Mouse (Mus musculus): ENCODE data around the gene Adam29. TPM values are rescaled to one million over a fixed set of nuclear protein-coding genes. Genes with fewer than 3 reads are reported as not detected.

The Adam29 gene
- total RNA-seq (2021): not detected
- long read RNA-seq, experiment 1: 0 reads
- long read RNA-seq, experiment 2: 0 reads

- no peak for DNase-seq
These were observed at the start of gene Adam29 for GRCm38 (mm10) chr8:55906848-55907247. Gene Adam29, minus strand, starts transcription at chr8:55906948.

DNA sequence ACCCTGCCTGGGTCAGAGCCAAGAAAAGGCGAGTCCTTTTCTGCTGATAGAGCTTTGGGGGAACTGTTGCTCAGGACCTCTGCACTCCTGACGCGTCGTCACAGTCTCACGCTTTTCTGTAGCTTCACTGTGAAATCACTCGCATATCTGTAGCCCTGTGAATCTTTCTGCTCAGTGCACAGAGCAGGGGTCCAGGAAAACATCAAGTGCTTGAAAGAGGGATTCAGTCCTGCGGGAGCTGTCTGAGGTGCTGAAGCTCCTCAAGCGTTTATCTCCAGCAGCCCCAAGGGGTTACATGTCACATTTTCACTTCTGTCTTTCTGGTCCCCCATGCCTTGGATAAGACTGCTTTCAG, 33.8 kb upstream of the Adam29 start:
- no peak for DNase-seq

DNA sequence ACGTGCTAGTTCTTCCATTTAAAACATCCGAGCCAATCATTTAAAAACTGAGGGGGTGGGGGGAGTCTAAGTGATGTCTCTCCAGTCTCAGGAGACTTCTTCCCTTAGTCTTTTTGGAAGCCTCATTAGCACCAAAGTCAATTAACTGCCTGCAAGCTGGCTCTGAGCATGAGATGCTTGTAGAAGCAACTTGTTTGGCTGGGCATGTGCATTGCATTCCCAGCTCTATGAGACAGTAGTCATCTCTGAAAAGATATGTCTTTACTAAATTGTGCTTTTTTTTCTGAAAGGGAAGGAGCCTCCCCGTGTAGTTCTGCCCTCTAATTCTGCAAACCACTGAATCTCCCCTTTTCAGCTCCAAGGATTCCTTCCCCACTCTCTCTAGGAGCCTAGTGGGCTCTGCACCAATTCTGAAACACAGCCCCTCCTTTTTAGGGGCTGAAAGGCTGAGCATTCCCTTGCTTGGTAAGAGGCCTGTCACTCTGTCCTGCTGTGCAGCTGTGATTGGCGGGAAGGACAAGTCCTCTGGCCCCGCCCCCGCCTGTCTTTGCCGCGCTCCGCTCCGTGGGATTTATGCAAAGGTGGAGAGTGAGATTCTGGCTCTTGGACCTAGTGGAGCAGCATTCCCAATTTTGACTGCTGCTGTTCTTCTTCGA, 33.2 kb upstream of the Adam29 start, which contains the start of gene Glra3:
TSS of gene Glra3 (plus strand) at position 591 of the 656 bp plus-strand sequence.
- no peak for DNase-seq

Other genes with a start within 250 kb of the Adam29 start
- not detected for gene Glra3, start 33.5 kb upstream of the Adam29 start, total RNA-seq (2021)